Mouse (Mus musculus) midbrain, postnatal 0 days (tissue): ENCODE data around the gene Rxrb. TPM values are rescaled to one million over a fixed set of nuclear protein-coding genes. Genes with fewer than 3 reads are reported as not detected.
A peak's percentile ranks its signal among the peaks of the same experiment; 100 is the strongest.

Experiments
- ATAC-seq: fragments of 200-750 bp; cut with Nextera tagmentation; 2 replicates; pipeline ENCODE4 v1.8.0; 2017; ENCODE audit warnings: moderate number of reproducible peaks, mild to moderate bottlenecking, moderate TSS enrichment, moderate library complexity; ENCODE audit not compliant: low FRiP score
- DNase-seq: peaks from one replicate; pipeline ENCODE4 v3.0.0-alpha.2; 2015; ENCODE audit warnings: low spot score
- H3K27ac ChIP-seq: fragments of 300-500 bp; sonication (generic); 2 replicates; pipeline ENCODE4 v1.5.1; 2014; ENCODE audit warnings: low read depth, mild to moderate bottlenecking, low read length, mixed read lengths
- H3K27me3 ChIP-seq: fragments of 300-500 bp; sonication (generic); 2 replicates; pipeline ENCODE4 v1.6.1; 2014; ENCODE audit warnings: low read length, control low read depth, mixed read lengths; ENCODE audit not compliant: insufficient read depth
- H3K36me3 ChIP-seq: fragments of 300-500 bp; sonication (generic); 2 replicates; pipeline ENCODE4 v1.6.1; 2014; ENCODE audit warnings: low read length, control low read depth, mixed read lengths; ENCODE audit not compliant: insufficient read depth
- H3K4me1 ChIP-seq: fragments of 300-500 bp; sonication (generic); 2 replicates; pipeline ENCODE4 v1.6.1; 2014; ENCODE audit warnings: mild to moderate bottlenecking, control low read depth, antibody characterized with exemption, low read length, mixed read lengths; ENCODE audit not compliant: insufficient read depth
- H3K4me2 ChIP-seq: fragments of 300-500 bp; sonication (generic); 2 replicates; pipeline ENCODE4 v1.6.1; 2014; ENCODE audit warnings: low read depth, mild to moderate bottlenecking, low read length, mixed read lengths; ENCODE audit not compliant: poor library complexity, severe bottlenecking
- H3K4me3 ChIP-seq: fragments of 300-500 bp; sonication (generic); 2 replicates; pipeline ENCODE4 v1.5.1; 2014; ENCODE audit warnings: low read depth, mild to moderate bottlenecking, low read length, moderate library complexity
- H3K9ac ChIP-seq: fragments of 300-500 bp; sonication (generic); replicated peaks from 2 replicates; pipeline ENCODE4 v1.6.1; 2014; ENCODE audit warnings: mild to moderate bottlenecking, low read length, moderate library complexity, mixed read lengths; ENCODE audit not compliant: poor library complexity, severe bottlenecking
- H3K9me3 ChIP-seq: fragments of 300-500 bp; sonication (generic); 2 replicates; pipeline ENCODE4 v1.6.1; 2016; ENCODE audit warnings: low read length, control low read depth
- CTCF ChIP-seq: IDR thresholded peaks from 2 replicates; pipeline ENCODE4 v1.5.1; 2016; ENCODE audit warnings: antibody characterized with exemption, mild to moderate bottlenecking
- WGBS: fragments of 180-500 bp; shearing (Covaris S2); extraction: QIAGEN DNeasy Blood & Tissue Kit; methylation state at CpG from one replicate; pipeline ENCODE4 v1.1.7; 2014; 5-methylcytosine and 5-hydroxymethylcytosine counted together
- polyA plus RNA-seq: library from polyadenylated mRNA; unstranded; fragments of >200 nt; fragmentation: Nextera tagmentation; extraction: Ambion mirVana; gene quantifications from 2 replicates; pipeline ENCODE4 v1.2.1, GENCODE M21; 2015
- total RNA-seq: library from RNA; depleted of rRNA; stranded (reverse); fragments of >200 nt; gene quantifications from 2 replicates; pipeline ENCODE4 v1.2.3, GENCODE M21; 2014

Rxrb gene
- total and polyA plus RNA-seq, 2 experiments from 2014 or later = 53.7 to 61.2 TPM

DNA sequence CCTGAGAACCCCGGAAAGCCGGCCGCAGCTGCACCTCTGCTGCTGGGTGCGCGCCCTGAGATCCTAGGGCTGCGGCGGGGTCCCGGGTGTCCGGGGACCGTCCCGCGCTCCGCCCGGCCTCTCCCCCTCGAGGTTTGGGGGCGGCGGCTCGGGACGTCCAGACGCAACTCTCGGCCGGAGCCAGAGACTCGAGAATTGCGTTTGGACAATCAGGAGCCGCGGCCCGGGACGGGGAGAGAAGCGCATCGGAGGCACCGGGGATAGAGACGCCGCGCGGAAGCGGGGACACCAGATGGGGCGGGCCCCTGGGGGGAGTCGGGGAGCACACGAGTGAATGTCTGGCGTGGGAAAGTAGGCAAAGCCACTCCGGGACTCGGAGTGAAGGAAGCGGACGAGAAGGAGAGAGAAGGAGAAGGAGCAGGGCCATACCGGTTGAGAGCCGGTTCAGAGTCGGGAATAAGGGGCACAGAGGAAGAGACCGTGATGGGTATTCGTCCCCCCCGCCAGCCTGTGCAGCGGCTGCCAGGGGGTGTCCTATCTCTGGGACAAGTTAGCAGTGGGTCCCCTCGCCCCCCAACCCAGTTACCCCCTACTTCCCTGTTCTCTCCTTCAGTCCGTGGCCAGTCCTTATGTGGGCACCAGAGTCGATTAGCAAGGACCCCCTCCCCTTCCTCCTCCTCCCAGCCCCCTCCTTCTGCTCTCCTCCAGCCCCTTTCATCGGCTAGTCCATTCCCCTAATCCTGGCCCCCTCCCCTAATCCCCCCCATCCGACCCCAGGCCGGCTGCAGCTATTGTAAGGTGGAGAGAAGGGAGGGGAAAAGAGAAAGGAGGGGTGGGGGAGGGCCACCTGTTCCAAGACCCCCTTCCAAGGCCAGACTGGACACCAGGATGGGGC is 6.5 kb upstream of the Rxrb start:
- Histone ChIP-seq H3K27ac (peak overlapping the region; percentile 97), H3K4me2 (peak overlapping the region; percentile 97), H3K27me3 (no peaks in the 10 kb centered on the region), H3K36me3 (peaks cover 24% of the 10 kb centered on the region), H3K4me1 (peaks cover 27% of the 10 kb centered on the region; the same call in 1 of the 2 replicates), H3K4me3 (peak overlapping the region; percentile 74), H3K9me3 (no peaks in the 10 kb centered on the region), H3K9ac (peak overlapping the region; percentile 93)
- TF ChIP-seq CTCF = no peak
- DNase-seq (peak; percentile 30), ATAC-seq (peak; percentile 14; the same call in 1 of the 2 replicates)
- under 1% methylated on average over 48 of the region's 57 CpGs for WGBS

DNA sequence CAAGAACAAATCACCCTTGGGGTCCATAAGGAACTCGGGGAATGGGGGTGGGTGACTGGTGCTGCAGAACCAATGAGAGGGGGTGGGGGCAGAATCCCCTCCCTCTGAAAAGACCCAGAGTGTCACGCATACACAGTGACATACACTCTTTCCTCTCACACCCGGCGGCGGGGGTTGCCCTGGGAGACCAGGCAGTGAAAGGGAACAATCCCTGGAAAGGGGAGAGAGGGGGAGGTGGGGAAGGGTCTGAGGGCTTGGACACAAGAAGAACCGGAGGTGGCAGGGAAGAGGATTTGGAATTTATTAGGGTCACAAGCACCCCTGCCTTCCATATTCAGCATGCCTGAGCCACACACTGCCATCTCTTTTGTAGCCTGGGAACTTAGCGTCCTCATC is 5.9 kb upstream of the Rxrb start:
- WGBS = 2% methylated on average over 6 of the region's 7 CpGs
- Histone ChIP-seq H3K4me1 (peaks cover 34% of the 10 kb centered on the region; the same call in 1 of the 2 replicates), H3K9ac (peak overlapping the region; percentile 93), H3K36me3 (peaks cover 25% of the 10 kb centered on the region), H3K4me2 (peak overlapping the region; percentile 97), H3K4me3 (peak overlapping the region; percentile 74), H3K9me3 (no peaks in the 10 kb centered on the region), H3K27me3 (no peaks in the 10 kb centered on the region), H3K27ac (peak overlapping the region; percentile 97)
- ATAC-seq (no peak), DNase-seq (peak; percentile 74)
- TF ChIP-seq CTCF = no peak

DNA sequence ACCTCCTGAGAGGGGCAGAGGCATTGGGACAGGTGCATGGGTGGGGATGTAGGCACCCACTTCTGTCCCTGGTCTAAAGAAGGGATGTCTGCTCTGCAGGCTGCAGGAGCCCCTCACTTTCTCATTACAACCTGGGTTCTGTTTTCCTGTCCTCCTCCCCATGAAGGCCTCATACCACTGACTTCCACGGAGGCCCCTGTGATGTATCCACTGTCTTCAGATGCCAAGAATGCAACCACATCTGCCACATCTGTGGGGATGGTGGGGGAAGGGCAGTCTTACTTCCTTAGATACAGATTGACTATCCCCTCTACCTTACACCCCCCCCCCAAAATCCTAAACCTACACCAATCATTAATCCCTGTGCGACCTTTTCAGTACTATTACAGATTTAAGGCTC is 5.4 kb upstream of the Rxrb start:
- no peaks in the 10 kb centered on the region for H3K27me3 ChIP-seq
- ATAC-seq = no peak
- DNase-seq = no peak
- no peak overlapping the region; the same call in 1 of the 2 replicates for H3K9ac ChIP-seq
- H3K9me3 ChIP-seq = no peaks in the 10 kb centered on the region
- 8% methylated on average over 2 of the region's 2 CpGs for WGBS
- H3K36me3 ChIP-seq = peaks cover 20% of the 10 kb centered on the region
- no peak for TF ChIP-seq CTCF
- no peak overlapping the region for H3K4me3 ChIP-seq
- H3K27ac ChIP-seq = peak overlapping the region; percentile 97; the same call in 1 of the 2 replicates
- peaks cover 35% of the 10 kb centered on the region; the same call in 1 of the 2 replicates for H3K4me1 ChIP-seq
- peak overlapping the region; percentile 97 for H3K4me2 ChIP-seq

DNA sequence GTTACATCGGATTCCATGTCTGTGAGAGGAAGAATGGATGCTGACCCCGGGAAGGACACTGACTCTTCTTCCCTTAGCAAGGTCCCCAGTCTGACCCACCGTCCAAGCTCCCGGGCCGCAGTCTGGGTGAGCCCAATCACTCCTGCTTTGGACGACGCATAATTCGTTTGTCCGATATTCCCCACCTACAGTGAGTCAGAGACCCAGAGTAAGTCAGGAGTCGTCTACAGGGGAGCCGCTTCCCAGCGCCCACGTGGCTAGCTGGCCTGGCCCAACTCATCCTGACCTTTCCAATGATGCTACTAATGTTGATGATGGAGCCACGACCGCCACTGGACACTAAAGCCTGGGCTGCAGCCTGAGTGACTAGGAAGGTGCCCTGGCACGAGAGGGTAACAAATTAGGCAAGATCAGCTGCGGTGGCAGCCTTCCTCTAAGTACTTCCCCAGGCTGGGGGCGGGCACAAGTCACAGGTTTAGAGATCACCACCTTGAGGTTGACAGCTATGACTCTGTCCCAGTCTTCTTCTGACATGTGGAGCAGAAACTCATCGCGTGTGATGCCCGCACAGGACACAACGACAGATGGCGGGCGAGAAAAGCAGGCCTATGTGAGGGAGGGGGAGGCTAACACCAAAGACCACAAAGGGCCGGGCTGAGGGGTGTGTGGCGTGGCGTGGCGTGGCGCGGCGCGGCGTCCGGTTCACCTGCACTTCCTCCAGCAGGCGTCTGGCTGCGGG is 4.5 kb upstream of the Rxrb start:
- no peak for TF ChIP-seq CTCF
- peak overlapping the region; percentile 64 for H3K9ac ChIP-seq

DNA sequence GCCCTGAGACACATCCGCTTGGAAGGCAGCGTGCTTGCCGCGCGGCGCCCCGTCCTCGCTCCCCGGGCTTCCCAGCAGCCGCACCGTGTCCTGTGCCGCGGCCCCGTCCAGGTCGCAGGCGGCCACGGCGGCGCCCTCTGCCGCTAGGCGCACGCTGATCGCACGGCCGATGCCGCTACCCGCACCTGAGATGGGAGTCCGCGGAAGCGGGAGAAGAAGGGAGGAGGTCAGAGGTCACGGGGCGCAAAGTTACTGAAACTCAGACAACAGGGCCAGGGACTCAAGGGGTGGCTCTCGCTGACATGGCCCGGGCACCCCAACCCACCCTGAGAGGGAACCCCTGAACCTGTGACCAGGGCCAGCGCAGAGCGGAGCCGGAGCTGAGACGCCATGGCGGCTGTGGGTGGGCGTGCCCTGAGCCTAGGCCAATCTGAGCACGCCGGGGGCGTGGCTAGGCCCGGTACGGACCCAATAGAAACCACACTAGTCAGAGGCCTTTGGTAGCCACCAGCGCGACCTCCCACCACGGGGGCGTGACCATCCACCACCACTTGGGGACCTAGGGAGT is 3.9 kb upstream of the Rxrb start, which contains the start of gene H2-Ke6:
Gene H2-Ke6 (minus strand): TSS at position 405 of the 568 bp plus-strand sequence.
- peak; percentile 55 for ATAC-seq
- peak within 1 kb of the TSS; percentile 77 for H3K27ac ChIP-seq
- peak within 1 kb of the TSS; percentile 60 for H3K4me3 ChIP-seq
- peaks cover 36% of the 10 kb centered on the region for H3K4me1 ChIP-seq
- no peaks in the 10 kb centered on the region for H3K27me3 ChIP-seq
- WGBS = 1% methylated on average over 49 of the region's 49 CpGs
- H3K4me2 ChIP-seq = peak within 1 kb of the TSS; percentile 97
- peak; percentile 96 for DNase-seq
- H3K36me3 ChIP-seq = peaks cover 16% of the 10 kb centered on the region
- H3K9ac ChIP-seq = peak within 1 kb of the TSS; percentile 64
- H3K9me3 ChIP-seq = no peaks in the 10 kb centered on the region
- TF ChIP-seq CTCF = no peak

More for the DNA sequence above, 4.5 kb upstream of the Rxrb start:
- peak overlapping the region; percentile 60 for H3K4me3 ChIP-seq
- H3K27me3 ChIP-seq = no peaks in the 10 kb centered on the region
- 5% methylated on average over 36 of the region's 36 CpGs for WGBS
- H3K36me3 ChIP-seq = peaks cover 16% of the 10 kb centered on the region
- no peak for DNase-seq
- no peaks in the 10 kb centered on the region for H3K9me3 ChIP-seq
- peak overlapping the region; percentile 97 for H3K4me2 ChIP-seq
- no peak for ATAC-seq
- peak overlapping the region; percentile 77 for H3K27ac ChIP-seq
- peaks cover 35% of the 10 kb centered on the region; the same call in 1 of the 2 replicates for H3K4me1 ChIP-seq
